Mouse (Mus musculus) testis, adult 2 months (tissue): ENCODE results near the gene 2410004B18Rik.

ENCODE experiments used
- CTCF ChIP-seq: fragments of 200-500 bp; IDR thresholded peaks from 2 replicates; pipeline ENCODE4 v1.5.1; 2012; ENCODE audit warnings: low read depth, mild to moderate bottlenecking, inconsistent platforms, low read length, moderate library complexity; ENCODE audit not compliant: control insufficient read depth, insufficient read depth, insufficient replicate concordance
- POLR2A ChIP-seq: fragments of 200-500 bp; IDR thresholded peaks from 2 replicates; pipeline ENCODE4 v1.6.1; 2012; ENCODE audit warnings: low read depth, mild to moderate bottlenecking, inconsistent platforms, low read length, moderate library complexity; ENCODE audit not compliant: control insufficient read depth

- TF ChIP-seq CTCF (no peak), POLR2A (no peak)
These were observed 40.1 kb upstream of the 2410004B18Rik start for GRCm38 (mm10) chr3:145897749-145898148.
